In genomic region chr5:76289234-76289691, GRCm38 (mm10) we compare ENCODE assay signal across 21 mouse cellular contexts. TPM values are rescaled to one million over a fixed set of nuclear protein-coding genes. Genes with fewer than 3 reads are reported as not detected.
A peak's percentile ranks its signal among the peaks of the same experiment; 100 is the strongest.
DNase-seq lines count a peak whose midpoint lies in the region; ATAC-seq and TF ChIP-seq lines count a peak whose summit lies in the region.
"Had no signal": no experiment of that assay in that cellular context is flagged by ENCODE, and none has a peak within 500 bp of the region (broad histone marks: within the 10 kb centered on the region; RNA-seq: fewer than 3 reads in every experiment).

No protein-coding gene starts in this region.

- peaks cover 4% of the 10 kb centered on the region for H3K79me2 ChIP-seq in MEL (ENCODE audit: control insufficient read depth, insufficient read depth, low read length, poor library complexity)

- no peak for TF ChIP-seq CTCF in MEL (IDR thresholded peaks at IDR 0.05 in 2 of 3, conservative IDR thresholded peaks at IDR 0.05 in 1 of 3; ENCODE audit: control insufficient read depth in 1 of 3, insufficient read depth in 1 of 3, low read depth in 2 of 3, low read length in 3 of 3, poor library complexity in 1 of 3, severe bottlenecking in 1 of 3)

- peak overlapping the region; percentile 27 to 54 for H3K4me3 ChIP-seq in MEL (ENCODE audit: control insufficient read depth in 1 of 2, insufficient read depth in 1 of 2, low read depth in 2 of 2, low read length in 2 of 2)
- H3K4me3 ChIP-seq: erythroblast, embryonic 14.5 days; heart, embryonic 15.5 days had no signal

- no peaks in the 10 kb centered on the region for H3K9me3 ChIP-seq in MEL (replicated peaks; ENCODE audit: insufficient read depth, low read length)
- H3K9me3 ChIP-seq: heart, embryonic 15.5 days had no signal

- no peaks in the 10 kb centered on the region for H3K27me3 ChIP-seq in MEL (ENCODE audit: control insufficient read depth in 1 of 2, insufficient read depth in 2 of 2, low read length in 2 of 2)
- H3K27me3 ChIP-seq: heart, embryonic 15.5 days had no signal

- no peak for TF ChIP-seq RAD21 in MEL (IDR thresholded peaks at IDR 0.05; ENCODE audit: low read depth, low read length)

- H3K36me3 ChIP-seq in MEL (ENCODE audit: control insufficient read depth in 1 of 2, insufficient read depth in 2 of 2, low read length in 2 of 2), result peaks cover 0 to 28% of the 10 kb centered on the region in 2 experiments; a peak in 2 of 4 replicates
- H3K36me3 ChIP-seq: heart, embryonic 15.5 days had no signal

- peak overlapping the region; percentile 52 for H3K9ac ChIP-seq in MEL (ENCODE audit: control insufficient read depth, low read depth, low read length, poor library complexity, severe bottlenecking)
- H3K9ac ChIP-seq: heart, embryonic 15.5 days had no signal

- H3K4me1 ChIP-seq in MEL (ENCODE audit: control insufficient read depth in 1 of 2, insufficient read depth in 2 of 2, low read length in 2 of 2), result peaks cover 18 to 28% of the 10 kb centered on the region in 2 experiments

- peak; percentile 81; a peak in 3 of 4 replicates for TF ChIP-seq EP300 in MEL (IDR thresholded peaks at IDR 0.05; ENCODE audit: low read depth in 1 of 2, low read length in 2 of 2)

- ATAC-seq in megakaryocyte-erythroid progenitor cell, adult 5-6 weeks (replicated peaks; ENCODE audit: low FRiP score, low TSS enrichment, poor library complexity, severe bottlenecking), result no peak
- ATAC-seq: CD4-positive, CD25-positive, alpha-beta regulatory T cell, adult 4 months; midbrain, embryonic 16.5 days had no signal

- no peak for TF ChIP-seq POLR2A in MEL (IDR thresholded peaks at IDR 0.05; ENCODE audit: control insufficient read depth in 1 of 2, insufficient read depth in 1 of 2, low read depth in 1 of 2, low read length in 2 of 2, poor library complexity in 1 of 2)

- peak overlapping the region; percentile 74 for H3K27ac ChIP-seq in MEL (ENCODE audit: control insufficient read depth, low read depth, low read length)
- H3K27ac ChIP-seq: heart, embryonic 15.5 days; kidney, postnatal 0 days had no signal

- DNase-seq in cerebellum, postnatal 25 days, result peak; percentile 28 to 50
- no peak for DNase-seq in cerebellum, postnatal 4 days (ENCODE audit: low spot score in 2 of 2)
- DNase-seq in 3T3-L1 (ENCODE audit: low read depth, low spot score) (peak; percentile 26), MEL (ENCODE audit: low read depth, low spot score) (peak; percentile 75)
- DNase-seq in kidney, postnatal 10 days, result peak; percentile 26
- no peak for DNase-seq in embryo, embryonic 11 days
- DNase-seq: adrenal gland, postnatal 10 days; lung, adult 18-20 months; thymus, postnatal 25 days had no signal

TF ChIP-seq in MEL, 35 proteins besides CTCF, POLR2A, EP300 and RAD21:
- 0 out of 2 replicates have a peak, but pooled peaks have one; percentile 33 for TF ChIP-seq TBP (IDR thresholded peaks at IDR 0.05; ENCODE audit: low read depth, low read length)
- no peak for TF ChIP-seq GABPA (IDR thresholded peaks at IDR 0.05; ENCODE audit: low read depth, low read length)
- TF ChIP-seq ELF1 (IDR thresholded peaks at IDR 0.05; ENCODE audit: low read depth, low read length), result 0 out of 2 replicates have a peak, but pooled peaks have one; percentile 14
- no peak for TF ChIP-seq E2F4 (IDR thresholded peaks at IDR 0.05; ENCODE audit: borderline replicate concordance, low read depth, low read length)
- TF ChIP-seq POLR2AphosphoS5 (IDR thresholded peaks at IDR 0.05; ENCODE audit: borderline replicate concordance, low read depth, low read length), result no peak
- TF ChIP-seq KAT2A (conservative IDR thresholded peaks at IDR 0.05; ENCODE audit: low read depth, low read length), result peak; percentile 38; the same call in 1 of the 2 replicates
- peak; percentile 62; the same call in 1 of the 2 replicates for TF ChIP-seq BHLHE40 (IDR thresholded peaks at IDR 0.05; ENCODE audit: borderline replicate concordance, low read depth, low read length)
- TF ChIP-seq USF1 (IDR thresholded peaks at IDR 0.05; ENCODE audit: low read depth, low read length), result peak; percentile 96
- TF ChIP-seq POLR2AphosphoS2 (IDR thresholded peaks at IDR 0.05; ENCODE audit: low read length), result no peak
- peak; percentile 95 for TF ChIP-seq MAFK (IDR thresholded peaks at IDR 0.05; ENCODE audit: borderline replicate concordance, low read depth, low read length)
- no peak for TF ChIP-seq SMC3 (IDR thresholded peaks at IDR 0.05; ENCODE audit: low read depth, low read length)
- TF ChIP-seq ETS1 (IDR thresholded peaks at IDR 0.05; ENCODE audit: low read depth, low read length), result peak; percentile 94
- 0 out of 2 replicates have a peak, but pooled peaks have one; percentile 34 for TF ChIP-seq JUND (IDR thresholded peaks at IDR 0.05; ENCODE audit: low read depth, low read length)
- TF ChIP-seq UBTF (IDR thresholded peaks at IDR 0.05; ENCODE audit: borderline replicate concordance, insufficient read depth, low read depth, low read length), result no peak
- peak; percentile 16; the same call in 1 of the 2 replicates for TF ChIP-seq NRF1 (IDR thresholded peaks at IDR 0.05; ENCODE audit: insufficient read depth, low read depth, low read length, poor library complexity, severe bottlenecking)
- peak; percentile 38; the same call in 1 of the 2 replicates for TF ChIP-seq HCFC1 (IDR thresholded peaks at IDR 0.05; ENCODE audit: low read depth, low read length)
- TF ChIP-seq TAL1 (IDR thresholded peaks at IDR 0.05; ENCODE audit: low read length), result no peak
- TF ChIP-seq MYC (IDR thresholded peaks at IDR 0.05; ENCODE audit: low read depth, low read length), result peak; percentile 60
- TF ChIP-seq CHD2 (IDR thresholded peaks at IDR 0.05; ENCODE audit: low read length), result no peak
- peak; percentile 62; the same call in 1 of the 2 replicates for TF ChIP-seq MEF2A (IDR thresholded peaks at IDR 0.05; ENCODE audit: extremely low read depth, insufficient replicate concordance, low read depth, low read length, poor library complexity, severe bottlenecking)
- TF ChIP-seq MAZ (IDR thresholded peaks at IDR 0.05; ENCODE audit: low read depth, low read length), result no peak
- peak; percentile 81 for TF ChIP-seq SIN3A (IDR thresholded peaks at IDR 0.05; ENCODE audit: low read length)
- TF ChIP-seq TCF12 (IDR thresholded peaks at IDR 0.05; ENCODE audit: low read depth, low read length), result 0 out of 2 replicates have a peak, but pooled peaks have one; percentile 68
- TF ChIP-seq MXI1 (IDR thresholded peaks at IDR 0.05; ENCODE audit: low read depth, low read length), result peak; percentile 86
- TF ChIP-seq MAX (IDR thresholded peaks at IDR 0.05; ENCODE audit: low read length), result peak; percentile 85
- TF ChIP-seq RCOR1 (IDR thresholded peaks at IDR 0.05; ENCODE audit: low read depth, low read length), result peak; percentile 71
- peak in 1 of 2 experiments; percentile 82; a peak in 2 of 4 replicates for TF ChIP-seq USF2 (IDR thresholded peaks at IDR 0.05; ENCODE audit: borderline replicate concordance in 1 of 2, insufficient read depth in 1 of 2, low read depth in 1 of 2, low read length in 2 of 2)
- TF ChIP-seq GATA1 (IDR thresholded peaks at IDR 0.05; ENCODE audit: low read depth, low read length), result peak; percentile 91
- no peak for TF ChIP-seq ZC3H11A (IDR thresholded peaks at IDR 0.05; ENCODE audit: low read depth, low read length)
- no peak for TF ChIP-seq ZKSCAN1 (IDR thresholded peaks at IDR 0.05; ENCODE audit: low read depth, low read length)
- TF ChIP-seq ZNF384 (IDR thresholded peaks at IDR 0.05; ENCODE audit: low read depth, low read length), result no peak
- TF ChIP-seq ZMIZ1 (IDR thresholded peaks at IDR 0.05; ENCODE audit: low read depth, low read length), result no peak
- no peak for TF ChIP-seq CHD1 (IDR thresholded peaks at IDR 0.05; ENCODE audit: low read depth, low read length)
- peak; percentile 21; the same call in 1 of the 2 replicates for TF ChIP-seq NELFE (IDR thresholded peaks at IDR 0.05; ENCODE audit: low read depth, low read length)

RNA-seq across cellular contexts. Expression of gene Clock, which starts 15.3 kb away (rescaled TPM):
- 4.1 and 4.5 TPM in 2 replicates for total RNA-seq in MEL (2012; rRNA removed)
- 10 to 100 TPM in 1 of 2 experiments, 1 to 10 TPM in 1; 6.3 to 77.5 TPM for polyA plus RNA-seq in MEL (2012; ENCODE audit: insufficient read depth in 1 of 2, insufficient read length in 2 of 2, low read depth in 1 of 2, low replicate concordance in 2 of 2, missing spikeins in 1 of 2)
- 8.4 and 11.4 TPM in 2 replicates for total RNA-seq in megakaryocyte-erythroid progenitor cell, adult 5-6 weeks (2014; fragmentation: Nextera tagmentation)
- total RNA-seq in megakaryocyte-erythroid progenitor cell, adult 5-6 weeks (2017), result 5.7 and 8.5 TPM in 2 replicates

RNA-seq across cellular contexts. Expression of gene Pdcl2, which starts 41.7 kb away (rescaled TPM):
- total RNA-seq in MEL (2012; rRNA removed), result not detected in 2 replicates
- not detected for polyA plus RNA-seq in MEL (2012; ENCODE audit: insufficient read depth in 1 of 2, insufficient read length in 2 of 2, low read depth in 1 of 2, low replicate concordance in 2 of 2, missing spikeins in 1 of 2)
- total RNA-seq in megakaryocyte-erythroid progenitor cell, adult 5-6 weeks (2014; fragmentation: Nextera tagmentation), result not detected in 2 replicates
- total RNA-seq in megakaryocyte-erythroid progenitor cell, adult 5-6 weeks (2017), result not detected in 2 replicates
- total RNA-seq: adrenal gland, postnatal 10 days; layer of hippocampus, postnatal 25 days had no signal
- polyA plus RNA-seq: CD4-positive, CD25-positive, alpha-beta regulatory T cell, adult 4 months; erythroblast, embryonic 14.5 days; gonadal fat pad, adult 2 months; heart, embryonic 15.5 days; hindbrain, embryonic 11.5 days; kidney, postnatal 0 days; limb, embryonic 11.5 days; midbrain, embryonic 16.5 days; neural tube, embryonic 11.5 days; stomach, embryonic 14.5 days had no signal

Comparison
In these comparisons a context has a peak if more than half of its experiments do, and no peak if none do; other contexts are left out.
1. DNase-seq: peak in cerebellum, postnatal 25 days (2 of 2), 3T3-L1 (single experiment), MEL (single experiment) and kidney, postnatal 10 days (single experiment); none in cerebellum, postnatal 4 days (0 of 2) and embryo, embryonic 11 days (single experiment).